Mouse (Mus musculus): Measurements from ENCODE around the gene Mboat7. TPM values are rescaled to one million over a fixed set of nuclear protein-coding genes. Genes with fewer than 3 reads are reported as not detected.
A peak's percentile ranks its signal among the peaks of the same experiment; 100 is the strongest.

The Mboat7 gene
- total and polyA plus RNA-seq, 3 experiments, result 31.1 to 113 TPM; not detected in 1

- TF ChIP-seq NELFE (IDR thresholded peaks at IDR 0.05; ENCODE audit: low read depth, low read length), result peak; percentile 63
- no peak for TF ChIP-seq ZC3H11A (IDR thresholded peaks at IDR 0.05; ENCODE audit: low read depth, low read length)
- TF ChIP-seq ZMIZ1 (IDR thresholded peaks at IDR 0.05; ENCODE audit: low read depth, low read length), result 0 out of 2 replicates have a peak, but pooled peaks have one; percentile 39
Observed at GRCm38 (mm10) chr7:3666921-3667391, 26.4 kb downstream of the Mboat7 start (continued).

- Histone ChIP-seq H3K4me1 (ENCODE audit: control insufficient read depth in 1 of 2, insufficient read depth in 2 of 2, low read length in 2 of 2) (peaks cover 0 to 8% of the 10 kb centered on the region in 2 experiments; a peak in 2 of 4 replicates), H3K79me2 (ENCODE audit: control insufficient read depth, insufficient read depth, low read length, poor library complexity) (peaks cover 14% of the 10 kb centered on the region), H3K9ac (ENCODE audit: control insufficient read depth, low read depth, low read length, poor library complexity, severe bottlenecking) (peak within 1 kb of the TSS; percentile 78), H3K27ac (ENCODE audit: control insufficient read depth, low read depth, low read length) (peak within 1 kb of the TSS; percentile 86), H3K9me3 (replicated peaks; ENCODE audit: insufficient read depth, low read length) (no peaks in the 10 kb centered on the region), H3K27me3 (ENCODE audit: control insufficient read depth in 1 of 2, insufficient read depth in 2 of 2, low read length in 2 of 2) (no peaks in the 10 kb centered on the region), H3K36me3 (ENCODE audit: control insufficient read depth in 1 of 2, insufficient read depth in 2 of 2, low read length in 2 of 2) (peaks cover 1 to 6% of the 10 kb centered on the region in 2 experiments; a peak in 3 of 4 replicates), H3K4me3 (ENCODE audit: control insufficient read depth in 1 of 2, insufficient read depth in 1 of 2, low read depth in 2 of 2, low read length in 2 of 2) (peak within 1 kb of the TSS; percentile 71 to 97)
- DNase-seq (ENCODE audit: low read depth, low spot score), result peak; percentile 99
- TF ChIP-seq SMC3 (IDR thresholded peaks at IDR 0.05; ENCODE audit: low read depth, low read length), result no peak
- TF ChIP-seq E2F4 (IDR thresholded peaks at IDR 0.05; ENCODE audit: borderline replicate concordance, low read depth, low read length), result no peak
- no peak for TF ChIP-seq RAD21 (IDR thresholded peaks at IDR 0.05; ENCODE audit: low read depth, low read length)
- no peak for TF ChIP-seq ZKSCAN1 (IDR thresholded peaks at IDR 0.05; ENCODE audit: low read depth, low read length)
- no peak for TF ChIP-seq MYC (IDR thresholded peaks at IDR 0.05; ENCODE audit: low read depth, low read length)
- peak; percentile 69 to 89; a peak in 3 of 4 replicates for TF ChIP-seq POLR2A (IDR thresholded peaks at IDR 0.05; ENCODE audit: control insufficient read depth in 1 of 2, insufficient read depth in 1 of 2, low read depth in 1 of 2, low read length in 2 of 2, poor library complexity in 1 of 2)
- no peak for TF ChIP-seq ZC3H11A (IDR thresholded peaks at IDR 0.05; ENCODE audit: low read depth, low read length)
- TF ChIP-seq UBTF (IDR thresholded peaks at IDR 0.05; ENCODE audit: borderline replicate concordance, insufficient read depth, low read depth, low read length), result no peak
- peak; percentile 10 for TF ChIP-seq TCF12 (IDR thresholded peaks at IDR 0.05; ENCODE audit: low read depth, low read length)
- TF ChIP-seq NELFE (IDR thresholded peaks at IDR 0.05; ENCODE audit: low read depth, low read length), result peak; percentile 74
- TF ChIP-seq POLR2AphosphoS2 (IDR thresholded peaks at IDR 0.05; ENCODE audit: low read length), result peak; percentile 97
- no peak for TF ChIP-seq MEF2A (IDR thresholded peaks at IDR 0.05; ENCODE audit: extremely low read depth, insufficient replicate concordance, low read depth, low read length, poor library complexity, severe bottlenecking)
- peak; percentile 29; the same call in 1 of the 2 replicates for TF ChIP-seq ETS1 (IDR thresholded peaks at IDR 0.05; ENCODE audit: low read depth, low read length)
- no peak for TF ChIP-seq BHLHE40 (IDR thresholded peaks at IDR 0.05; ENCODE audit: borderline replicate concordance, low read depth, low read length)
- TF ChIP-seq KAT2A (conservative IDR thresholded peaks at IDR 0.05; ENCODE audit: low read depth, low read length), result no peak
- peak; percentile 66 for TF ChIP-seq SIN3A (IDR thresholded peaks at IDR 0.05; ENCODE audit: low read length)
- peak; percentile 78 for TF ChIP-seq HCFC1 (IDR thresholded peaks at IDR 0.05; ENCODE audit: low read depth, low read length)
- no peak for TF ChIP-seq ZNF384 (IDR thresholded peaks at IDR 0.05; ENCODE audit: low read depth, low read length)
- peak; percentile 81 for TF ChIP-seq TBP (IDR thresholded peaks at IDR 0.05; ENCODE audit: low read depth, low read length)
- peak; percentile 36; the same call in 1 of the 2 replicates for TF ChIP-seq ELF1 (IDR thresholded peaks at IDR 0.05; ENCODE audit: low read depth, low read length)
- 0 out of 2 replicates have a peak, but pooled peaks have one; percentile 1 for TF ChIP-seq GATA1 (IDR thresholded peaks at IDR 0.05; ENCODE audit: low read depth, low read length)
- TF ChIP-seq POLR2AphosphoS5 (IDR thresholded peaks at IDR 0.05; ENCODE audit: borderline replicate concordance, low read depth, low read length), result no peak
- peak; percentile 84 for TF ChIP-seq ZMIZ1 (IDR thresholded peaks at IDR 0.05; ENCODE audit: low read depth, low read length)
- TF ChIP-seq MXI1 (IDR thresholded peaks at IDR 0.05; ENCODE audit: low read depth, low read length), result peak; percentile 80
- no peak for TF ChIP-seq MAFK (IDR thresholded peaks at IDR 0.05; ENCODE audit: borderline replicate concordance, low read depth, low read length)
- TF ChIP-seq USF1 (IDR thresholded peaks at IDR 0.05; ENCODE audit: low read depth, low read length), result no peak
- no peak for TF ChIP-seq EP300 (IDR thresholded peaks at IDR 0.05; ENCODE audit: low read depth in 1 of 2, low read length in 2 of 2)
- TF ChIP-seq CHD1 (IDR thresholded peaks at IDR 0.05; ENCODE audit: low read depth, low read length), result no peak
- TF ChIP-seq JUND (IDR thresholded peaks at IDR 0.05; ENCODE audit: low read depth, low read length), result no peak
- TF ChIP-seq NRF1 (IDR thresholded peaks at IDR 0.05; ENCODE audit: insufficient read depth, low read depth, low read length, poor library complexity, severe bottlenecking), result no peak
- peak; percentile 60 for TF ChIP-seq CHD2 (IDR thresholded peaks at IDR 0.05; ENCODE audit: low read length)
Observed at GRCm38 (mm10) chr7:3665215-3666114, 27.9 kb downstream of the Mboat7 start, which contains the start of gene Leng1. Gene Leng1, minus strand, starts transcription at chr7:3665840.

Data from MEL (cell line).